Mouse (Mus musculus) heart, embryonic 14.5 days (tissue): ENCODE results near the gene Gm3755. TPM values are rescaled to one million over a fixed set of nuclear protein-coding genes. Genes with fewer than 3 reads are reported as not detected.
"Not testable (repeated sequence)": the region's sequence is repeated elsewhere in the genome, so short reads cannot be mapped to it uniquely, and the experiment has no call there.

ENCODE experiments used
- ATAC-seq: fragments of 200-750 bp; cut with Nextera tagmentation; 2 replicates; pipeline ENCODE4 v1.8.0; 2017; ENCODE audit warnings: low read depth, moderate TSS enrichment; ENCODE audit not compliant: insufficient number of reproducible peaks, insufficient read depth, low FRiP score
- H3K27ac ChIP-seq, 2 experiments: fragments of 200-500 bp in 1 of 2; fragments of 300-500 bp in 1 of 2; sonication (generic) in 1 of 2; replicated peaks in 1 of 2; 2 replicates each; pipeline ENCODE4 v1.5.1; 2012 to 2014; ENCODE audit warnings: low read depth in 2 of 2, low read length in 2 of 2, control low read depth in 1 of 2, mild to moderate bottlenecking in 1 of 2, mixed read lengths in 1 of 2; ENCODE audit not compliant: control insufficient read depth in 1 of 2, insufficient read depth in 1 of 2
- H3K27me3 ChIP-seq: fragments of 300-500 bp; sonication (generic); 2 replicates; pipeline ENCODE4 v1.6.1; 2014; ENCODE audit warnings: mild to moderate bottlenecking, low read length, control low read depth; ENCODE audit not compliant: control insufficient read depth, insufficient read depth
- H3K36me3 ChIP-seq: fragments of 300-500 bp; sonication (generic); 2 replicates; pipeline ENCODE4 v1.6.1; 2014; ENCODE audit warnings: mild to moderate bottlenecking, control low read depth, low read length, mixed read lengths; ENCODE audit not compliant: control insufficient read depth, insufficient read depth
- H3K4me1 ChIP-seq, 2 experiments: fragments of 200-500 bp in 1 of 2; fragments of 300-500 bp in 1 of 2; sonication (generic) in 1 of 2; 2 replicates each; pipeline ENCODE4 v1.6.1; 2012 to 2014; ENCODE audit warnings: low read length in 2 of 2, control low read depth in 1 of 2, mixed read lengths in 1 of 2; ENCODE audit not compliant: control insufficient read depth in 2 of 2, insufficient read depth in 2 of 2
- H3K4me2 ChIP-seq: fragments of 300-500 bp; sonication (generic); 2 replicates; pipeline ENCODE4 v1.6.1; 2014; ENCODE audit warnings: mild to moderate bottlenecking, low read length
- H3K4me3 ChIP-seq, 2 experiments: fragments of 200-500 bp in 1 of 2; fragments of 300-500 bp in 1 of 2; sonication (generic) in 1 of 2; 2 replicates each; pipeline ENCODE4 v1.5.1; 2012 to 2014; ENCODE audit warnings: low read length in 2 of 2, mild to moderate bottlenecking in 2 of 2, control low read depth in 1 of 2, low read depth in 1 of 2, moderate library complexity in 1 of 2; ENCODE audit not compliant: control insufficient read depth in 1 of 2, insufficient read depth in 1 of 2
- H3K9ac ChIP-seq: fragments of 300-500 bp; sonication (generic); 2 replicates; pipeline ENCODE4 v1.6.1; 2014; ENCODE audit warnings: mild to moderate bottlenecking, low read length
- H3K9me3 ChIP-seq: fragments of 300-500 bp; sonication (generic); 2 replicates; pipeline ENCODE4 v1.6.1; 2016; ENCODE audit warnings: low read length, control low read depth; ENCODE audit not compliant: control insufficient read depth
- WGBS: fragments of 180-500 bp; shearing (Covaris S2); extraction: QIAGEN DNeasy Blood & Tissue Kit; methylation state at CpG from one replicate; pipeline ENCODE4 v1.1.7; 2014; 5-methylcytosine and 5-hydroxymethylcytosine counted together
- polyA plus RNA-seq: library from polyadenylated mRNA; unstranded; fragments of >200 nt; fragmentation: Nextera tagmentation; extraction: Ambion mirVana; gene quantifications from 2 replicates; pipeline ENCODE4 v1.2.1, GENCODE M21; 2014

Gm3755 gene
- not detected in 2 replicates for polyA plus RNA-seq

- WGBS, result no CpG with 5 or more reads among the region's 2 CpGs
- H3K4me2 ChIP-seq, H3K9ac ChIP-seq, H3K9me3 ChIP-seq, H3K4me1 ChIP-seq, H3K4me3 ChIP-seq, ATAC-seq, H3K27ac ChIP-seq, H3K27me3 ChIP-seq, H3K36me3 ChIP-seq: not testable (repeated sequence)
These were observed at the start of gene Gm3755 for GRCm38 (mm10) chr14:7450817-7451216. Gm3755 (minus strand) TSS chr14:7450917.

DNA sequence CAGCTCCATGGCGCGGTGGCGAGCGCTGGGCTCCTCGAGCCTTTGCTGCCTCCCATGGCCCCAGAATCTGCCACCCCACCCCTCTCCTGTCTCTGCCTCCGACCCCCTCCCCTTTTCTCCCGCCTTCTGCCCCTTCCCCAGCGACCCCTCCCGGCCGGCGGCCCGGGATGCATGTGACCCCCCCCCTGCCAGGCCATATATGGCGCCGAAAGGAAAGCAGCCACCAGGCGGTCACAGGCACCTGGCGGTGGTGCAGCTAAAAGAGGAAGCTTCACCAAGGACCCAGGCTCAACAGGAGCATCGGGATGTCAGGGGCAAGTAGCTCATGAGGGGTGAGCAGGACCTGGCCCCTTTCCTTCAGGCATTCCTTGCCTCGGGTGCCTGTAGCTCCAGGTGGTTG is 38.0 kb upstream of the Gm3755 start:
- not testable (repeated sequence) for H3K9me3 ChIP-seq, ATAC-seq, H3K27me3 ChIP-seq, H3K4me1 ChIP-seq, H3K9ac ChIP-seq, H3K36me3 ChIP-seq, H3K27ac ChIP-seq
- H3K4me2 ChIP-seq, result peak overlapping the region; percentile 57
- WGBS, result under 1% methylated on average over 11 of the region's 18 CpGs
- H3K4me3 ChIP-seq, result peak overlapping the region in 1 of 2 experiments; percentile 25; a peak in 2 of 4 replicates

GRCm38 (mm10) chr14:7483662-7484061 is 32.9 kb upstream of the Gm3755 start, which contains the start of gene Gm3752:
Gm3752 (minus strand) TSS chr14:7483762.
- not testable (repeated sequence) for H3K36me3 ChIP-seq, H3K27me3 ChIP-seq, ATAC-seq, H3K4me1 ChIP-seq, H3K4me2 ChIP-seq, H3K27ac ChIP-seq, H3K4me3 ChIP-seq, H3K9me3 ChIP-seq, H3K9ac ChIP-seq
- WGBS, result 30% methylated on average over 1 of the region's 3 CpGs

DNA sequence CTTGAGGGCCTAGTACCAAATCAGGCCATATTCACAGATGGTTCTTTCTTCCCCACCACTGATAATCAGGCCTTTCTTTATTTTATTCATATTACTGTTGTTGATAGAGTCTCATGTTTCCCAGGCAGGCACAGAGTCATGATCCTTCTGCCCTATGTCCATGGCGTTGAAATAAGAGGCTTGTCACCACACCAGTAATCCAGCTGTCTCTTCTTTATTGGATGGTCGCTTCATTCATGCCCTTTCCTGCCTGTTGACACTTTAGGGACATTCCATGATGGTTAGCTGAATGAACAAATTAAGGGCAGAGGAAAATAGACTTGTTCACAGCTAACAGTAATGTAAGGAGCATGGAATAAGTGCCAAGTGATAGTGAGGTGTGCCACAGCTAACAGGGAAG is 28.2 kb downstream of the Gm3755 start:
- 64% methylated on average over 2 of the region's 2 CpGs for WGBS
- not testable (repeated sequence) for H3K9me3 ChIP-seq, H3K4me1 ChIP-seq, H3K36me3 ChIP-seq, H3K4me3 ChIP-seq, H3K9ac ChIP-seq, H3K27ac ChIP-seq, H3K27me3 ChIP-seq, H3K4me2 ChIP-seq, ATAC-seq

Other genes starting within 250 kb of the Gm3755 start
- gene Gm3727, start 186.2 kb downstream of the Gm3755 start, polyA plus RNA-seq, result not detected in 2 replicates
- gene Gm3739, start 135.9 kb downstream of the Gm3755 start, polyA plus RNA-seq, result 2.1 and 2.3 TPM in 2 replicates
- gene Gm5797, start 118.5 kb downstream of the Gm3755 start, polyA plus RNA-seq, result not detected in 2 replicates
- gene Gm8374, start 85.8 kb downstream of the Gm3755 start, polyA plus RNA-seq, result not detected in 2 replicates
- 1.5 TPM in 1 of 2 replicates, not detected in the other for gene Gm3752, start 32.8 kb upstream of the Gm3755 start, polyA plus RNA-seq
- 0.62 and 0.70 TPM in 2 replicates for gene Gm3558, start 117.6 kb upstream of the Gm3755 start, polyA plus RNA-seq
- not detected in 2 replicates for gene Gm10338, start 144.7 kb upstream of the Gm3755 start, polyA plus RNA-seq
- gene Gm10128, start 193.1 kb upstream of the Gm3755 start, polyA plus RNA-seq, result not detected in 2 replicates